12 mouse cellular contexts compared by ENCODE assay signal in genomic region chr5:125525516-125525915, GRCm38 (mm10). TPM values are rescaled to one million over a fixed set of nuclear protein-coding genes. Genes with fewer than 3 reads are reported as not detected.
DNase-seq lines count a peak whose midpoint lies in the region; ATAC-seq and TF ChIP-seq lines count a peak whose summit lies in the region.
"Had no signal": no experiment of that assay in that cellular context is flagged by ENCODE, and none has a peak within 500 bp of the region (broad histone marks: within the 10 kb centered on the region; RNA-seq: fewer than 3 reads in every experiment).

No protein-coding gene starts in this region.

- H3K27me3 ChIP-seq in liver, embryonic 12.5 days (replicated peaks), result peaks cover 34% of the 10 kb centered on the region
- H3K27me3 ChIP-seq in midbrain, embryonic 14.5 days (ENCODE audit: control insufficient read depth, insufficient read depth, low read length), result peaks cover 12% of the 10 kb centered on the region

- H3K4me2 ChIP-seq in liver, embryonic 12.5 days, result no peak overlapping the region
- no peak overlapping the region for H3K4me2 ChIP-seq in midbrain, embryonic 14.5 days (ENCODE audit: low read length)
- H3K4me2 ChIP-seq: heart, embryonic 11.5 days; limb, embryonic 15.5 days had no signal

- no peak overlapping the region for H3K4me3 ChIP-seq in liver, embryonic 12.5 days
- H3K4me3 ChIP-seq in cortical plate, adult 2 months (ENCODE audit: insufficient read depth, low read length), result no peak overlapping the region
- no peak overlapping the region for H3K4me3 ChIP-seq in midbrain, embryonic 14.5 days (replicated peaks; ENCODE audit: low read depth, low read length)
- H3K4me3 ChIP-seq: limb, embryonic 15.5 days had no signal

- 46% methylated on average over 5 of the region's 5 CpGs for WGBS in liver, embryonic 12.5 days (ENCODE audit: insufficient replicate concordance)
- 67% methylated on average over 5 of the region's 5 CpGs for WGBS in midbrain, embryonic 14.5 days

- H3K4me1 ChIP-seq in liver, embryonic 12.5 days, result peaks cover 8% of the 10 kb centered on the region; the same call in 1 of the 2 replicates
- 0 out of 2 replicates have a peak, but pooled peaks cover 4% of the 10 kb centered on the region for H3K4me1 ChIP-seq in cortical plate, adult 2 months (ENCODE audit: control insufficient read depth, insufficient read depth, low read length)
- no peaks in the 10 kb centered on the region for H3K4me1 ChIP-seq in midbrain, embryonic 14.5 days (ENCODE audit: control insufficient read depth, insufficient read depth, low read length)

- H3K9me3 ChIP-seq in liver, embryonic 12.5 days (replicated peaks), result peaks cover 8% of the 10 kb centered on the region
- no peaks in the 10 kb centered on the region for H3K9me3 ChIP-seq in midbrain, embryonic 14.5 days (ENCODE audit: control insufficient read depth, low read length)
- H3K9me3 ChIP-seq: limb, embryonic 15.5 days had no signal

- H3K27ac ChIP-seq in liver, embryonic 12.5 days, result no peak overlapping the region
- H3K27ac ChIP-seq in cortical plate, adult 2 months (ENCODE audit: insufficient read depth, low read length), result no peak overlapping the region
- no peak overlapping the region for H3K27ac ChIP-seq in midbrain, embryonic 14.5 days (replicated peaks; ENCODE audit: low read depth, low read length)
- H3K27ac ChIP-seq: limb, embryonic 15.5 days had no signal

- H3K9ac ChIP-seq in liver, embryonic 12.5 days, result no peak overlapping the region
- no peak overlapping the region for H3K9ac ChIP-seq in midbrain, embryonic 14.5 days (replicated peaks; ENCODE audit: low read length)
- H3K9ac ChIP-seq: limb, embryonic 15.5 days had no signal

- TF ChIP-seq POLR2A in cortical plate, adult 2 months (IDR thresholded peaks at IDR 0.05; ENCODE audit: extremely low read depth, insufficient read depth, low read length), result no peak

- no peak for ATAC-seq in liver, embryonic 12.5 days
- no peak for ATAC-seq in midbrain, embryonic 14.5 days (ENCODE audit: low FRiP score, low TSS enrichment)

- no peaks in the 10 kb centered on the region for H3K36me3 ChIP-seq in liver, embryonic 12.5 days
- H3K36me3 ChIP-seq in midbrain, embryonic 14.5 days (ENCODE audit: control insufficient read depth, insufficient read depth, low read length), result no peaks in the 10 kb centered on the region
- H3K36me3 ChIP-seq: limb, embryonic 15.5 days had no signal

- peak; percentile 35 for TF ChIP-seq CTCF in cortical plate, adult 2 months (IDR thresholded peaks at IDR 0.05; ENCODE audit: extremely low read depth, insufficient read depth, low read length)

- DNase-seq in adrenal gland, postnatal 25 days, result peak; percentile 26
- no peak for DNase-seq in adrenal gland, postnatal 4 days (ENCODE audit: low spot score in 2 of 2)
- peak; percentile 28 for DNase-seq in liver
- peak; percentile 36 to 39 for DNase-seq in B cell, adult 2 months
- DNase-seq in midbrain, embryonic 14.5 days, result no peak
- DNase-seq in cerebellum, adult 9-11 months, result no peak
- DNase-seq: thymus, adult 2 months had no signal

RNA-seq across cellular contexts. Expression of gene Tmem132b, which starts 6.1 kb away (rescaled TPM):
- 0.90 and 2.1 TPM in 2 replicates for total RNA-seq in adrenal gland, postnatal 25 days (2021)
- total RNA-seq in adrenal gland, postnatal 4 days (2021), result 1 to 10 TPM; 1.8 to 2.2 TPM
- polyA plus RNA-seq in liver, embryonic 12.5 days (2016; fragmentation: Nextera tagmentation; extraction: Ambion mirVana), result 0.02 and 0.08 TPM in 2 replicates
- 31.5 and 36.1 TPM in 2 replicates for polyA plus RNA-seq in cortical plate, adult 2 months (2012; rRNA removed)
- 4.9 and 6.2 TPM in 2 replicates for polyA plus RNA-seq in midbrain, embryonic 14.5 days (2014; fragmentation: Nextera tagmentation; extraction: Ambion mirVana)
- total RNA-seq: megakaryocyte-erythroid progenitor cell, adult 5-6 weeks had no signal

RNA-seq across cellular contexts. Expression of gene Aacs, which starts 49.9 kb away (rescaled TPM):
- 88.5 and 93.5 TPM in 2 replicates for total RNA-seq in adrenal gland, postnatal 25 days (2021)
- 10 to 100 TPM; 12.8 to 18.9 TPM for total RNA-seq in adrenal gland, postnatal 4 days (2021)
- polyA plus RNA-seq in liver, embryonic 12.5 days (2016; fragmentation: Nextera tagmentation; extraction: Ambion mirVana), result 24.7 and 25.1 TPM in 2 replicates
- polyA plus RNA-seq in cortical plate, adult 2 months (2012; rRNA removed), result 51.5 and 51.8 TPM in 2 replicates
- 63.6 and 71.3 TPM in 2 replicates for polyA plus RNA-seq in midbrain, embryonic 14.5 days (2014; fragmentation: Nextera tagmentation; extraction: Ambion mirVana)

Comparison
In these comparisons a context has a peak if more than half of its experiments do, and no peak if none do; other contexts are left out.
1. DNase-seq: peak in adrenal gland, postnatal 25 days (single experiment), liver (single experiment) and B cell, adult 2 months (2 of 2); none in adrenal gland, postnatal 4 days (0 of 2), midbrain, embryonic 14.5 days (single experiment) and cerebellum, adult 9-11 months (single experiment).